Mouse (Mus musculus): ENCODE data around the gene Lrrc27. TPM values are rescaled to one million over a fixed set of nuclear protein-coding genes. Genes with fewer than 3 reads are reported as not detected.

Gene Lrrc27
- total and polyA plus RNA-seq, 3 experiments = 0.21 TPM; not detected in 2

DNA sequence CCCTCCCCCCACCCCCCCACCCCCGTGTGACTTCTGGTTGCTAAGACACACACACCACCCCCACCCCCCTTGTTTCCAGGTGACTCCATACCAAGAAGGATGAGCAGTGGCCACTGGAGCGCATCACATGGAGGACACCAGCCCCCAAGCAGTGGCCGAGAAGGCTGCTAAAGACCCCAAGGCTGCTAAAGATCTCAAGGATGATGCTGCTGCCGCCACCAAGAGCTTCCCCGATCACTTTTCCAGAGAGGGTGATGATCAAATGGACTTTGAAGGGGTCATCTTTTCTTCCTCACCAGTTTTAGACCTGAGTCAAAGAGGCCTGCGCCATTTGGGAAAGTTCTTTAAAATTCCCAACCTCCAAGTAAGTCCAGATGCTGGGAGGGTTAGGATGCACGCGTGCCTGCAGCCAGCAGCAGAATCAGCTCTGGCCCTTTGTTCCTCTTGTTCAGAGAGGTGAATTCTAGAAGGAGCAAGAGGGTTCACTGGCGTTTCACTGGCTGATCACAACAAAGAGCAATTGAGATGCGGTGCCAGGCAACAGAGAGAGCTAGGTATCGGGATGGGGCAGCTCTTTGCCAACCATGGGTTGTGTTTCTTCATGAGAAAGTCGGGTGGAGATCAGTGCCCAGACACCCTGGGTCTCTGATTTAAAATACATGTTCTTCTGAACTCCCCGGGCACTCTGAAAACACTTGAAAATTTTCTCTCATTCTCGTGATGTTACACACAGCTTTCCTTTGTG lies 2.0 kb downstream of the Lrrc27 start:
- Histone ChIP-seq H3K4me3 (replicated peaks in 1 of 3; ENCODE audit: low read depth in 2 of 3, low read length in 2 of 3, poor library complexity in 1 of 3) (no peak overlapping the region), H3K9ac (ENCODE audit: insufficient read depth, low read depth) (no peak overlapping the region)
- in situ Hi-C loops (cut with MboI; ENCODE audit: low pct_ligation_motif_present, low pct_unique_long_range_greater_than_20kb, low sequenced_read_pairs) = no loop called here

DNA sequence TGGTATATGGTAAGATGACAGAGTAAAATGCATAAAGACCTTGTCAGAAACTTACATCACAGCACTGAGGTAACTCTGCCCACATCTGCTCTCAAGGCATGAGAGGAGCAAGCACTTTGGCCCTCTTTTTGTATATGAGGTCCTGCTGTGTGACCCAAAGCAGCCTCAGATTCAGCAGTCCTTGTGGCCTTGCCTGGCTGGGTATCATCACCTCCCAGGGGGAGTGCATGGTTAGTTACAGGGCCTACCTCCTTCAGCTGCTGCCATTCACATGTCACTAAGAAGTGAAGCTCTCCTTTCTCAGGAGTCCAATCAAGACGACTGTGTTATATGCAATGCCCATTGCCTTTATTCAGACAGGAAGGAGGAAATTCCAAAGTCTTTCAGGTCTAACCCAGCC lies 2.7 kb downstream of the Lrrc27 start:
- H3K4me1 ChIP-seq (ENCODE audit: control insufficient read depth in 1 of 2, insufficient read depth in 2 of 2) = peaks cover 0 to 12% of the 10 kb centered on the region in 2 experiments; a peak in 2 of 4 replicates
- TF ChIP-seq ELF1 (IDR thresholded peaks at IDR 0.05; ENCODE audit: low read depth, low read length) = no peak
- TF ChIP-seq GABPA (IDR thresholded peaks at IDR 0.05; ENCODE audit: insufficient replicate concordance, low read depth, low read length) = no peak
- no peak for TF ChIP-seq JUN (IDR thresholded peaks at IDR 0.05; ENCODE audit: insufficient read depth, low read depth, low read length)
- no peak for TF ChIP-seq ZMIZ1 (IDR thresholded peaks at IDR 0.05; ENCODE audit: low read depth, low read length)
- TF ChIP-seq RCOR1 (conservative IDR thresholded peaks at IDR 0.05; ENCODE audit: low read depth, low read length) = no peak
- TF ChIP-seq MYC (IDR thresholded peaks at IDR 0.05; ENCODE audit: low read depth, low read length) = no peak
- no peak for TF ChIP-seq TBP (conservative IDR thresholded peaks at IDR 0.05; ENCODE audit: low read depth, low read length)
- TF ChIP-seq MAZ (IDR thresholded peaks at IDR 0.05; ENCODE audit: low read depth, low read length) = no peak
- in situ Hi-C loops (cut with MboI; ENCODE audit: low pct_ligation_motif_present, low pct_unique_long_range_greater_than_20kb, low sequenced_read_pairs) = no loop called here
- no peak overlapping the region for H3K4me3 ChIP-seq (replicated peaks in 1 of 3; ENCODE audit: low read depth in 2 of 3, low read length in 2 of 3, poor library complexity in 1 of 3)
- H3K27me3 ChIP-seq (replicated peaks) = peaks cover 81% of the 10 kb centered on the region
- DNase-seq (ENCODE audit: extremely low read depth) = no peak
- H3K27ac ChIP-seq (ENCODE audit: insufficient read depth, low read depth) = no peak overlapping the region
- no peak overlapping the region for H3K9ac ChIP-seq (ENCODE audit: insufficient read depth, low read depth)
- no peaks in the 10 kb centered on the region for H3K9me3 ChIP-seq (replicated peaks; ENCODE audit: low read length)
- no peaks in the 10 kb centered on the region for H3K36me3 ChIP-seq (replicated peaks in 1 of 2; ENCODE audit: control insufficient read depth in 1 of 2, insufficient read depth in 1 of 2, low read length in 1 of 2)
- H3K79me2 ChIP-seq (replicated peaks; ENCODE audit: control insufficient read depth, extremely low read depth, insufficient read depth, poor library complexity, severe bottlenecking) = no peaks in the 10 kb centered on the region
- H3K4me2 ChIP-seq (ENCODE audit: insufficient read depth, low read depth, poor library complexity, severe bottlenecking) = no peak overlapping the region
- dilution Hi-C loops (cut with MboI; ENCODE audit: extremely low pct_ligation_motif_present, extremely low pct_unique_long_range_greater_than_20kb, low sequenced_read_pairs) = no loop called here

More for the DNA sequence above, 2.0 kb downstream of the Lrrc27 start:
- dilution Hi-C loops (cut with MboI; ENCODE audit: extremely low pct_ligation_motif_present, extremely low pct_unique_long_range_greater_than_20kb, low sequenced_read_pairs) = no loop called here
- H3K27me3 ChIP-seq (replicated peaks) = peaks cover 80% of the 10 kb centered on the region
- TF ChIP-seq USF1 (IDR thresholded peaks at IDR 0.05; ENCODE audit: low read depth, low read length) (no peak), IRF4 (IDR thresholded peaks at IDR 0.05; ENCODE audit: low read depth, low read length) (no peak), SMC3 (IDR thresholded peaks at IDR 0.05; ENCODE audit: low read depth, low read length) (no peak), JUN (IDR thresholded peaks at IDR 0.05; ENCODE audit: insufficient read depth, low read depth, low read length) (no peak), RCOR1 (conservative IDR thresholded peaks at IDR 0.05; ENCODE audit: low read depth, low read length) (no peak), EP300 (IDR thresholded peaks at IDR 0.05; ENCODE audit: low read length) (no peak), GABPA (IDR thresholded peaks at IDR 0.05; ENCODE audit: insufficient replicate concordance, low read depth, low read length) (no peak), ZMIZ1 (IDR thresholded peaks at IDR 0.05; ENCODE audit: low read depth, low read length) (no peak), MAFK (IDR thresholded peaks at IDR 0.05; ENCODE audit: insufficient replicate concordance, low read length) (no peak), JUND (conservative IDR thresholded peaks at IDR 0.05; ENCODE audit: low read depth, low read length) (no peak)
- peaks cover 0 to 12% of the 10 kb centered on the region in 2 experiments; a peak in 2 of 4 replicates for H3K4me1 ChIP-seq (ENCODE audit: control insufficient read depth in 1 of 2, insufficient read depth in 2 of 2)
- DNase-seq (ENCODE audit: extremely low read depth) = no peak
- H3K9me3 ChIP-seq (replicated peaks; ENCODE audit: low read length) = no peaks in the 10 kb centered on the region
- H3K36me3 ChIP-seq (replicated peaks in 1 of 2; ENCODE audit: control insufficient read depth in 1 of 2, insufficient read depth in 1 of 2, low read length in 1 of 2) = no peaks in the 10 kb centered on the region
- no peaks in the 10 kb centered on the region for H3K79me2 ChIP-seq (replicated peaks; ENCODE audit: control insufficient read depth, extremely low read depth, insufficient read depth, poor library complexity, severe bottlenecking)
- no peak overlapping the region for H3K4me2 ChIP-seq (ENCODE audit: insufficient read depth, low read depth, poor library complexity, severe bottlenecking)
- no peak overlapping the region for H3K27ac ChIP-seq (ENCODE audit: insufficient read depth, low read depth)

All from CH12.LX (cell line).